Mouse (Mus musculus) gastrocnemius, adult 2 months (tissue): ENCODE results near the gene Uap1l1. TPM values are rescaled to one million over a fixed set of nuclear protein-coding genes. Genes with fewer than 3 reads are reported as not detected.

Experiments used
- DNase-seq: peaks from one replicate; pipeline ENCODE4 v3.0.0; 2022
- H3K27ac ChIP-seq: fragments of 200-600 bp; 2 replicates; pipeline ENCODE4 v1.8.1; 2022; ENCODE audit warnings: mild to moderate bottlenecking
- H3K4me3 ChIP-seq: fragments of 200-600 bp; 2 replicates; pipeline ENCODE4 v1.8.1; 2022; ENCODE audit warnings: mild to moderate bottlenecking, moderate library complexity
- CTCF ChIP-seq: fragments of 200-600 bp; IDR thresholded peaks from 2 replicates; pipeline ENCODE4 v1.8.1; 2022; ENCODE audit warnings: antibody characterized with exemption, mild to moderate bottlenecking, moderate library complexity
- intact Hi-C: fragments of 180-260 bp; cut with DNase I; formaldehyde crosslinking; loops from one replicate; pipeline ENCODE4 v1.15.1; 2025
- total RNA-seq, 2 experiments: library from RNA; stranded (reverse); gene quantifications; 2 replicates each; pipeline ENCODE4 v1.2.3; 2021

The Uap1l1 gene
- total RNA-seq, 2 experiments from 2014 or later: 4.3 to 5.4 TPM

GRCm38 (mm10) chr2:25331470-25331869 is 34.0 kb downstream of the Uap1l1 start:
- H3K4me3 ChIP-seq: peak overlapping the region; percentile 91
- H3K27ac ChIP-seq: no peak overlapping the region
- intact Hi-C loops: loop anchor here (5.0 kb wide), 3 partner anchors 59 to 139 kb away; partner anchors contain the start of genes Anapc2, Ssna1 and Tmem203
- TF ChIP-seq CTCF: no peak
- DNase-seq: no peak

GRCm38 (mm10) chr2:25328440-25328839 is 37.0 kb downstream of the Uap1l1 start:
- H3K27ac ChIP-seq: no peak overlapping the region
- intact Hi-C loops: loop anchor here (10.0 kb wide), 1 partner anchor 204 kb away; no protein-coding TSS in a partner anchor
- DNase-seq: no peak
- H3K4me3 ChIP-seq: no peak overlapping the region
- TF ChIP-seq CTCF: peak; percentile 60

- intact Hi-C loops: loop anchor here (10.0 kb wide), 1 partner anchor 201 kb away; no protein-coding TSS in a partner anchor
Observed at GRCm38 (mm10) chr2:25326036-25326435, 39.4 kb downstream of the Uap1l1 start.

GRCm38 (mm10) chr2:25320084-25320483 is 45.4 kb downstream of the Uap1l1 start:
- no peak for DNase-seq
- intact Hi-C loops: loop anchor here (10.0 kb wide), 1 partner anchor 195 kb away; no protein-coding TSS in a partner anchor
- Histone ChIP-seq H3K4me3 (no peak overlapping the region), H3K27ac (no peak overlapping the region)
- no peak for TF ChIP-seq CTCF

More at GRCm38 (mm10) chr2:25326036-25326435, 39.4 kb downstream of the Uap1l1 start:
- no peak for DNase-seq
- Histone ChIP-seq H3K27ac (no peak overlapping the region), H3K4me3 (no peak overlapping the region)
- no peak for TF ChIP-seq CTCF

- H3K27ac ChIP-seq: no peak within 1 kb of the TSS
- peak within 1 kb of the TSS; percentile 39 for H3K4me3 ChIP-seq
- intact Hi-C loops: no loop called here
- peak; percentile 69 for DNase-seq
- no peak for TF ChIP-seq CTCF
Observed at GRCm38 (mm10) chr2:25318971-25319773, 46.3 kb downstream of the Uap1l1 start, which contains the start of gene Grin1. Grin1 (minus strand) TSS chr2:25319187.

GRCm38 (mm10) chr2:25318119-25318966 is 47.1 kb downstream of the Uap1l1 start:
- TF ChIP-seq CTCF: no peak
- no peak overlapping the region for H3K27ac ChIP-seq
- H3K4me3 ChIP-seq: peak overlapping the region; percentile 39; the same call in 1 of the 2 replicates
- DNase-seq: no peak
- intact Hi-C loops: no loop called here

GRCm38 (mm10) chr2:25311491-25311891 is 54.0 kb downstream of the Uap1l1 start:
- no peak for TF ChIP-seq CTCF
- H3K27ac ChIP-seq: no peak overlapping the region

GRCm38 (mm10) chr2:25310969-25311368 is 54.5 kb downstream of the Uap1l1 start:
- intact Hi-C loops: no loop called here
- H3K4me3 ChIP-seq: no peak overlapping the region
- no peak overlapping the region for H3K27ac ChIP-seq
- DNase-seq: no peak
- no peak for TF ChIP-seq CTCF

More at GRCm38 (mm10) chr2:25311491-25311891, 54.0 kb downstream of the Uap1l1 start:
- intact Hi-C loops: no loop called here
- no peak overlapping the region for H3K4me3 ChIP-seq
- no peak for DNase-seq

- DNase-seq: no peak
- Histone ChIP-seq H3K27ac (no peak overlapping the region), H3K4me3 (no peak overlapping the region)
- intact Hi-C loops: no loop called here
- TF ChIP-seq CTCF: no peak
Observed at GRCm38 (mm10) chr2:25310180-25310579, 55.3 kb downstream of the Uap1l1 start.

Other genes with a start within 250 kb of the Uap1l1 start
- 1 to 10 TPM; 4.0 to 5.2 TPM for gene Nrarp, start 184.9 kb downstream of the Uap1l1 start, total RNA-seq
- gene Tor4a, start 168.8 kb downstream of the Uap1l1 start, total RNA-seq: 1 to 10 TPM in 1 of 2 experiments, under 1 TPM in 1; 0.59 to 1.0 TPM
- gene Nelfb, start 154.2 kb downstream of the Uap1l1 start, total RNA-seq: 10 to 100 TPM; 22.3 to 23.1 TPM
- not detected for gene Stpg3, start 151.0 kb downstream of the Uap1l1 start, total RNA-seq
- not detected for gene Fam166a, start 146.9 kb downstream of the Uap1l1 start, total RNA-seq
- 100 to 1,000 TPM; 185 to 269 TPM for gene Tubb4b, start 141.0 kb downstream of the Uap1l1 start, total RNA-seq
- gene Slc34a3, start 131.3 kb downstream of the Uap1l1 start, total RNA-seq: not detected
- gene Rnf224, start 128.9 kb downstream of the Uap1l1 start, total RNA-seq: not detected
- under 1 TPM; 0.39 to 0.56 TPM for gene Rnf208, start 123.4 kb downstream of the Uap1l1 start, total RNA-seq
- not detected for gene Cysrt1, start 123.2 kb downstream of the Uap1l1 start, total RNA-seq
- 1 to 10 TPM in 1 of 2 experiments, under 1 TPM in 1; 0.86 to 1.2 TPM for gene AL732309.1, start 118.8 kb downstream of the Uap1l1 start, total RNA-seq
- gene Tmem203, start 110.2 kb downstream of the Uap1l1 start, total RNA-seq: 10 to 100 TPM; 11.4 to 12.6 TPM
- gene Tprn, start 103.1 kb downstream of the Uap1l1 start, total RNA-seq: 1 to 10 TPM; 3.1 to 3.5 TPM
- 10 to 100 TPM; 28.0 to 35.5 TPM for gene Ssna1, start 93.2 kb downstream of the Uap1l1 start, total RNA-seq
- gene Anapc2, start 93.2 kb downstream of the Uap1l1 start, total RNA-seq: 10 to 100 TPM; 29.7 to 32.3 TPM
- not detected for gene Tmem210, start 77.5 kb downstream of the Uap1l1 start, total RNA-seq
- not detected for gene Lrrc26, start 75.8 kb downstream of the Uap1l1 start, total RNA-seq
- gene Grin1, start 46.5 kb downstream of the Uap1l1 start, total RNA-seq: not detected
- gene Man1b1, start 33.3 kb downstream of the Uap1l1 start, total RNA-seq: 10 to 100 TPM; 12.9 to 16.0 TPM
- gene Dpp7, start 9.3 kb downstream of the Uap1l1 start, total RNA-seq: 10 to 100 TPM; 14.0 to 16.5 TPM
- not detected for gene Sapcd2, start 6.6 kb upstream of the Uap1l1 start, total RNA-seq
- 1 to 10 TPM; 6.5 to 8.8 TPM for gene Entpd2, start 30.2 kb upstream of the Uap1l1 start, total RNA-seq
- 10 to 100 TPM; 14.9 to 16.9 TPM for gene Npdc1, start 33.7 kb upstream of the Uap1l1 start, total RNA-seq
- gene Fut7, start 57.6 kb upstream of the Uap1l1 start, total RNA-seq: not detected
- gene Abca2, start 63.0 kb upstream of the Uap1l1 start, total RNA-seq: 10 to 100 TPM; 15.1 to 15.3 TPM
- gene Clic3, start 91.2 kb upstream of the Uap1l1 start, total RNA-seq: 1 to 10 TPM in 1 of 2 experiments, under 1 TPM in 1; 0.31 to 1.1 TPM
- 10 to 100 TPM; 13.6 to 14.4 TPM for gene Paxx, start 95.4 kb upstream of the Uap1l1 start, total RNA-seq
- not detected for gene Ptgds, start 104.4 kb upstream of the Uap1l1 start, total RNA-seq
- not detected for gene Lcn12, start 128.2 kb upstream of the Uap1l1 start, total RNA-seq
- gene Fbxw5, start 135.1 kb upstream of the Uap1l1 start, total RNA-seq: 10 to 100 TPM; 76.9 to 88.4 TPM
- gene C8g, start 136.0 kb upstream of the Uap1l1 start, total RNA-seq: 1 to 10 TPM; 1.1 to 1.6 TPM
- 10 to 100 TPM; 12.4 to 13.1 TPM for gene Traf2, start 181.3 kb upstream of the Uap1l1 start, total RNA-seq
- gene Edf1, start 192.2 kb upstream of the Uap1l1 start, total RNA-seq: 100 to 1,000 TPM; 152 to 179 TPM
- gene Mamdc4, start 209.2 kb upstream of the Uap1l1 start, total RNA-seq: 1 to 10 TPM; 1.6 to 4.0 TPM
- 10 to 100 TPM; 52.7 to 64.7 TPM for gene Phpt1, start 209.5 kb upstream of the Uap1l1 start, total RNA-seq
- not detected for gene Ajm1, start 216.1 kb upstream of the Uap1l1 start, total RNA-seq
- 10 to 100 TPM; 85.6 to 95.2 TPM for gene Rabl6, start 242.8 kb upstream of the Uap1l1 start, total RNA-seq